Mouse (Mus musculus) CD8-positive naive resting alpha-beta T cell, adult 2 months (primary cell): ENCODE results near the gene Fsd1.
"Not testable (repeated sequence)": the region's sequence is repeated elsewhere in the genome, so short reads cannot be mapped to it uniquely, and the experiment has no call there.

Experiments used
- DNase-seq, 2 experiments: peaks; one replicate each; pipeline ENCODE4 v3.0.0; 2022; ENCODE audit warnings: low read depth in 2 of 2, low spot score in 2 of 2

Gene Fsd1

GRCm38 (mm10) chr17:55986030-55986961 is at the start of gene Fsd1:
Fsd1 (plus strand) TSS chr17:55986509.
- no peak for DNase-seq

GRCm38 (mm10) chr17:55944387-55944865 is 41.9 kb upstream of the Fsd1 start:
- DNase-seq: not testable (repeated sequence)

GRCm38 (mm10) chr17:55944866-55945682 is 41.2 kb upstream of the Fsd1 start:
- DNase-seq: peak; percentile 77 to 79

- DNase-seq: no peak
Measured at GRCm38 (mm10) chr17:55945696-55946095, 40.6 kb upstream of the Fsd1 start.

- no peak for DNase-seq
Measured at GRCm38 (mm10) chr17:55948647-55949046, 37.7 kb upstream of the Fsd1 start.

GRCm38 (mm10) chr17:55949400-55949799 is 36.9 kb upstream of the Fsd1 start, which contains the start of gene Zfp119b:
Zfp119b (minus strand) TSS chr17:55949500.
- DNase-seq: no peak

- DNase-seq: no peak
Measured at GRCm38 (mm10) chr17:55950601-55951000, 35.7 kb upstream of the Fsd1 start.

GRCm38 (mm10) chr17:55952041-55952440 is 34.3 kb upstream of the Fsd1 start:
- no peak for DNase-seq

GRCm38 (mm10) chr17:55952447-55953027 is 33.8 kb upstream of the Fsd1 start, which contains the start of gene Ebi3:
Ebi3 (plus strand) TSS chr17:55952640.
- no peak for DNase-seq

- no peak for DNase-seq
Measured at GRCm38 (mm10) chr17:55953751-55954150, 32.6 kb upstream of the Fsd1 start.

GRCm38 (mm10) chr17:55954229-55954628 is 32.1 kb upstream of the Fsd1 start:
- DNase-seq: no peak

GRCm38 (mm10) chr17:55956129-55956528 is 30.2 kb upstream of the Fsd1 start:
- no peak for DNase-seq

GRCm38 (mm10) chr17:55956591-55956990 is 29.7 kb upstream of the Fsd1 start:
- DNase-seq: no peak

- DNase-seq: peak; percentile 54 to 74
Measured at GRCm38 (mm10) chr17:55957168-55957567, 29.1 kb upstream of the Fsd1 start.

GRCm38 (mm10) chr17:55957726-55958583 is 28.4 kb upstream of the Fsd1 start:
- DNase-seq: no peak

- DNase-seq: no peak
Measured at GRCm38 (mm10) chr17:55958584-55958886, 27.8 kb upstream of the Fsd1 start.

- peak; percentile 88 to 91 for DNase-seq
Measured at GRCm38 (mm10) chr17:55958918-55959728, 27.2 kb upstream of the Fsd1 start, which contains the start of gene Yju2. Yju2 (plus strand) TSS chr17:55959099.

- no peak for DNase-seq
Measured at GRCm38 (mm10) chr17:55959946-55960740, 26.2 kb upstream of the Fsd1 start.

- no peak for DNase-seq
Measured at GRCm38 (mm10) chr17:55960791-55961190, 25.5 kb upstream of the Fsd1 start.
